Mouse (Mus musculus) right cerebral cortex, postnatal 36 days (tissue): ENCODE data around the gene Dagla.

ENCODE experiments used
- DNase-seq, 2 experiments: peaks; one replicate each; pipeline ENCODE4 v3.0.0; 2022; ENCODE audit warnings: low spot score in 2 of 2, mixed read lengths in 1 of 2

Dagla gene

DNA sequence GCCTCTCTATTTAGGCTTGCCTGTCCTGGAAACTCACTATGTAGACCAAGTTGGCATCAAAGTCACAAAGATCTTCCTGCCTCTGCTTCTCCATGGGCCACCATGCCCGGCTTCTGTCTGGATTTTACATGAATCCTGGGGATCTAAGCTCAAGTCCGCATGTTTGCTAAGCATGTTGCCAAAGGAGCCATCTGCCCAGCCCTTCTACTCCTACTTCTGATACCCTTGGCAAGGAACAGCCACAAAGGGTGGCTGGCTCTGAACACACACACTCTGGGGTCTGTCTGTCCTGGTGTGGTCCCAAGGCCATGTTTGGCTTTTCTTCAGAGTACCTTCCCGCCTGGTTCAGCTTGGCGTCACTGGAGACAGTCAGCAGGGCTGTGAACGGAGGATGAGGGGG, 2.7 kb upstream of the Dagla start:
- no peak for DNase-seq

DNA sequence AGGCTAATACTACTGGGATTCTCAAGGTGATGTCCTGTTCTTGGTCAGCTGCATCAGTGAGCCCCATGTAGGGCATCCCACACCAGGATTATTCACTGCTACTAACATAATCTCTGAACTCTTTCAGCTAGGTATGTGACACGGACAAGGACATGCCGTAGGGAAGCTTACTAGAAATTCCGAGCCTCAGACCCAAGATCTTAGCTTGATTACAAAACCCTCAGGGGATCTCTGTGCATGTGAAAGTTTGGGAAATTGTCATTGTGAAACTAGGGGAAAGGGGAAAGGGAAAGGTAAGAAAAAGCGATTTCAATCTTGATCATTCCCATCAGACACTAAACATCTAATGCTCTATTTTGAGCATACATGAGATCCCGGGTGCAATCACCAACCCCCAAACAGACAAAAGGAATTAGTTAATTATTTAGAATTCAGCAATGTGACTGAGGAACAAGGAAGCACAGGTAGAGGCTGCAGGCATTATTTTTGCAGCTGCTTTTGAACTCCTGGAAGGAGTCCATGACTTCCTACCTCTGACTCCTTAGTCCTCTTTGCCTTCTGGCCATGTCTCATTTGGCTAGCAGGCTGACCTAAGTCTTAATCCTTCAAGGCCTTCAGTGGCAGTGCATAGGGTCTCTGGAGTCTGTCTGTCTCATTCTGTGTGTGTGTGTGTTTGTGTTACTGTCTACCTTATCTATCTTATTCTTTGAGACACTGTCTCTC, 2.0 kb upstream of the Dagla start:
- DNase-seq = no peak

DNA sequence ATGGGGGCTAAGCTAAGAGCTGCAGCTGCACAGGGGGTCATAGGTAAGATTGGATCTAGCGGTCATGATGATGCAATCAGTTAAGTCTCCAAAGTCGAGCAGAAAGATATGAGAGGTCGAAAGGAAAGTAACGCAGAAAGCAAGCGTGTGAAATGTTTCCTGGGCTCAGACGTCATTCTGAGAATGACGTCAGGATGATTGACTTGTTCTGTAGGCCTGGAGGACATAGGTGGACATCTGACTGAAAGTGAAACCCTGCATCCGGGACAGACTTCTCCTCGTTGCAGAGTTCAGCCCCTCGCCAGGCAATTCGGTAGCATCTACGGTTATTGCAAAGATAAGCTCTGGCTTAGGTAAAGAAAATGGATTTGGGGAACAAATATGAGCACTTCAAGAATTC, 963 bp upstream of the Dagla start:
- no peak for DNase-seq

DNA sequence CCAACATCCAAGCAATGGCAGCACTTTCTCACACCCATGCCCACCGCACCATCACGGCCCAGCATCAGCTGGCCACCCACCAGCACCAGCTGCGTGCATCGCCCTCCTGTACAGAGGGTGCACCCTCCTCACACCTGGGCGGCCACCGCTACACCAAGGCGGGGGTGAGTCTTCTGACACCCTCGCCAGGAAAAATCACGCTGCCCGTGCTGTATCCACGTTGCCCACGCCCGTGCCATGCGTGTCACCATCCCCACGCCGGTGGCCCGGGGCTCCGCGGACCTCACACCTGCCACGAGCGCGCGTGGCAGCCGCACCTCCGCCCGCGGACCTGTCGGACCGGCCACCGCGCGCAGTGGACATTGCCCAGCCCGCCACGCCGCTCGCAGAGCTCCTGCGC, 282 bp downstream of the Dagla start:
- DNase-seq = no peak

DNA sequence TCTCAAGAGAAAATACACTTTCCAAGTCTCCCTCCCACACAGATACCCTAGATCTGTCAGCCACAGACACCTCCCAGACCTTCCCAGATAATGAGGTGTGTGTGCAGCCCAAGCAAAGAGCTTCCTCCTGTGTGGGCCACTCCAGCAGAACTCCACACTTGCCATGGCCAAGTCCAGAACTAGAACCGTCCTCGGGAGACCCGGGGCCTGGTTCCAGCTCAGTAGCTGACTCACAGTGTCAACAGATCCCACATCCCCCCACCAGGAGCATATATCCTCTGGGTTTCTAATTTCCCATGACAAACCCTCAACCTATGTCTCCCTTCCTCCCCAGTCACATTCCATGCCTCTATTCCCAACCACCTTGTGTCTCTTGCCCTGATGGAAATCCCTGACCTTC, 1.8 kb downstream of the Dagla start:
- no peak for DNase-seq

DNA sequence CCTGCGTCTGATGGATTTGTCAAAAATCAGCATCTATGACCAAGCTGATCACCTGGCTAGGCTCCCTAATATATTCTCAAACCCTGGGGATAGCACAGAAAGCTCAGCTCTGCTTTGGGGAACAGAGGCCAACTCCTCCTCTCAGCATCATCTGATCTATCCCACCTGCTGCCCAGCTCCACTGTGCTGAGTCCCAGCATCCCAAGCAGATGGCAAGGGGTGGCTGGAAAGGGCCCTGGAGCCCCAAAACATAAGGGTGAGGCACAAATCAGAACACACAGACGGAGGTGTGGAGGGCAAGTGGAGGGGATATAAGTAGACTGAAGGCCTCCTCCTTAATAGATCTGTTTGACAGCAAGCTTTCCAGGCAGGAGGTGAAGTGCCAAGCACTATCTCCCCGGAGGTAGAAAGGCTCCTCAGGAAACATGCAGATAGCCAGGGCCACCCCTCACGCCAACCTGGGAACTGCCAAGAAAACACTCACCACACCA, 2.8 kb downstream of the Dagla start:
- no peak for DNase-seq

DNA sequence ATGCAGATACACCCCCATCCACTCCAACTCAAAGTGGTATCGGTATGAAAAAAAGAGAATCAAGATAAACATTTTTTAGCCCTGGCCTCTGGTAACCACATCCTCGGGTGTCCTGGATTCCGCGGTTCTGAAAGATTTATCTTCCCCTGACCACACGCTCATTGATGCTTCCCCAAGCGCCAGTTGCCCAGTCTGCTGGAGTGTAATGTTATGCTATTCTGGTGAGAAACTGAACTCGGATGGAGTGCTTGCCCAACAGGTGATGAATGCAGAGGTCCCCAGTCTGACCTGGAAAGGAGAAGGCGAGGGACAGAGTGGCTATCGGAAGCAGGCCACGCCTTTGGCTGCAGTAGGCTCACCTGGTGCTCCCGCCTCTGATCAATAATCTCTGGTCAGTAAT, 3.4 kb downstream of the Dagla start:
- no peak for DNase-seq

DNA sequence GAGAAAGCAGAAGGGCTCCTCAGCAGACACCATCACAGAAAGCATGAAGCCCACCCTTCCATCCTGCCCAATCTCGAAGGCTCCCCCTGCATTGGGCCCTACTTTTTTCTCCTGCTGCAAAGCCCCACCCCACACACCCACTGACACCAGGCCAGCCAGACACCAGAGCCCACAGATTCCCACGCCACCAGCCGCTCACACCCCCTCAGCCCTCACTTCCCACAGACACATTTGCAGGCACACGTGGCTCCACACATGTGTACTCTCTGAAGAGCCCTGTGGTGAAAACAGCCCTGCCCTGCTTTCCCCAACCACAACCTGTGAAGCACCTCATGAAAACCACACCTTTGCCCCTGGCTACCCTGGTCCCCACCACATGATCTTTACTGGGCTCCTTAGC, 3.9 kb downstream of the Dagla start:
- DNase-seq = peak in 1 of 2 experiments; percentile 62

DNA sequence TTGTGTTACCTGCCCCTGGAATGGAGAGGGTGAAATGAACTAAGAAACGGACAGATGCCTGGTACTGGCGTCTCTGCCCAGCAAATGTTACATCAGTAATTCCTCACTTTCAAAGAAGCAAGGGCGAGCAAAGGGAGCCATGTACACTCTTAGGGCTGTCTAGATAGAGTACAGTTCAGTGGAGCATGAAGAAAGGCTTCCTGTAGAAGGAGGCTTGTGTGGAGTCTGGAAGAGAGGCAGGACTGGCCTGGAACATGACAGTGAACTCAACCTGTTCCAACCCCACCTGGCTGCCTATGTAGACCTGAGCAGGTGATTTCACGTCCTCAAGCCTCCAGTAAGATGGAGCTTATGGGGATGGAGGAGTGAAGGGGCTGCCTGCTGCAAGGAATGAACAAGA, 6.4 kb downstream of the Dagla start:
- DNase-seq = no peak

DNA sequence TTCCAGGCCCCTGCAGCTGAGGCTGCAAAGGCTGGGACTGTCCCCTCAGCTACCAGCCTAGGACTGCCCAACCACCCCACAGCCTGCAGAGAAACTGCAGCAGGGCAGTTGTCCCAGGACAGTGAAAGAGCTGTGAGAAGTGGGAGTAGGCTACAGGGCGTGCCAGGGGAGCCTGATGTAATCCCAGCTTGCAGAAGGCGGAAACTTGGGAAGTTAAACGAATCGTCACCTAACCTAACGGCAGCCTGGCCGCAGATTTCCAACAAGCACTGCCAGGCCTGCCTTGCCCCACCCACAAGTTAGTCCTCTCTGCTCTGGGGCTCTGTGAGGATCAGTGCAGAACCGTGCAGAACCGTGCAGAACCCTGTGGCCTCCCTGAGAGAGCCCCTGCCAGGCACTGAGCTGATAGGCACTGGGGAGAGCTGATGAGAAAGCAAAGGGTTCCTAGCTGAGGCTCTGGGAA, 7.6 kb downstream of the Dagla start:
- DNase-seq = no peak

DNA sequence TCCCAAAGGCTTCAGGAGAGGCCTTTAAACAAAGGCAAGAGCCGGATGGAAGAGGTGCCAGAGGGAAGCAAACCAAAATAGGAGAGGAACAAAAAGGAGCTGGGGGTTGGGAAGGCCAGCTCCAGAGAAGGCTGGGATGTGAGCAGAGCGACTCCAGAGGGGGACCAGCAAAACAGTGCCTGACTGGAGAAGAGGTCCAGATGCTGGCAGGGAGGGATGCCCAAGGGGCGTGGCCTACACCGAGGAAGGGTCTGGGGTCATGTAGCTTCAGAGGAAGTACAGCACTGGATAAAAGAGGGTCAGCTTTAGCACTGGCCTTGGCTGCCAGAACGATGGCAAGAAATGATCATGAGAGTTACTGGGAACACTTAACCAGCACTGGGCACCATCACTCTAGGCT, 8.4 kb downstream of the Dagla start:
- no peak for DNase-seq

DNA sequence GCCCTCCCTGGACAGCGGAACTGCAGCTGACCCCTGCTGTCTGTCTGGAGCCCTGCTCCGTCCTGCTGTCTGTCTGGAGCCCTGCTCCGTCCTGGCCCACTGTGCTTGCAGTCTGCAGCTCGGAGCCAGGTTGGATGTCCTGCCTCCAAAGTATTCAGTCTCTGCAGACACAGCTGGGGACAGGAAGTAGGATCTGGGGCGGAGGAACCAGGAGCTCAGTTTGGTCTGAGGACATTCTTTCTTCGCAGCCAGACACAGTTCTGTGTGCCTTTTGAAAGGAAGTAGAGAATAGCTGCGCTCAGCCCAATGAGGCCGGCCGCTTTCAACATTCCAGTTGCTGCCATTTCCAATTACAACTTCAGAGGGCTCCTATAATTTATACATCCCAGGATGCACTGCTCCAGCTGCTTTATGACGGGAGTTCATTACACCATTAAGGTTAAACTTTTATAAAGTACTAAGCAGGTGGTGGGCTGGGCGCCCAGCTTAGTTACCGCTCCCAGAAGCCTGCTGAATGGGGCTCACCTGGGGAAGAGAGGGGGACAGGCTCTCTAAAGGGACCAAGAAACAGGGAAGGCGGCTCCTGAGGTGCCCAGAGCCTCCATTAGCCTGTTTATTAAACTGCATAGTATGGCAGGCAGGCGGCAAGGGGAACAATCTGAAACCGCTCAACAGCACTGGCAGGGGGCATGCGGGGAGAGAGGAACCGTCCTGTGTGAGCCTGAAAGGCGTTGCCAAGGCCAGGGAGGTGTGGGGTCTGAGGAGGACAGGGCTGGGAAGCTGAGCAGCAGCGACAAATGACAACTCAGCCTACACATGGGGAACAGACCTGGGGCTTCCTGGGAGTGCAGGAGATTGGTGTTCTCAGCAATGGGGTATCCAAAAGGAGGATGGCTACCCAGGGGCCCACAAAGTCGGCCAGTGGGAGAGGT, 9.8 kb downstream of the Dagla start:
- DNase-seq = no peak

DNA sequence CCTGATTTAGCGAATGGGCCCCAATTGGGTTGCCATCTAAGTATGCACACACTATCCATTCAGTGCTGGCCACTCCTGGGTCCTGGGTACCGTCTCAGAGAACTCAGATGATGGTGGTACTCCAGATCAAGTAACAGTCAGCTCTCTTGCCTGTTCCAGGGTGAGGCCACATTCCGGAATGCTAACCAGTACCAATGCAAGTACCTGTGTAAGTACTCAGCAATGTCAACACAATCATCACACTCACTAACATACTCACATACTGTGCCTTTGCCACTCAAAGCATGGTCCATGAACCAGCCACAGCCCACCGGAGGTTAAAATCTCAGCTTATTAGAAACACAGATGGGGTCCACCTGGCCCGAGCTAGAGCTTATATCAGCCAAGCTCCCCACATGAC, 10.7 kb downstream of the Dagla start:
- no peak for DNase-seq

DNA sequence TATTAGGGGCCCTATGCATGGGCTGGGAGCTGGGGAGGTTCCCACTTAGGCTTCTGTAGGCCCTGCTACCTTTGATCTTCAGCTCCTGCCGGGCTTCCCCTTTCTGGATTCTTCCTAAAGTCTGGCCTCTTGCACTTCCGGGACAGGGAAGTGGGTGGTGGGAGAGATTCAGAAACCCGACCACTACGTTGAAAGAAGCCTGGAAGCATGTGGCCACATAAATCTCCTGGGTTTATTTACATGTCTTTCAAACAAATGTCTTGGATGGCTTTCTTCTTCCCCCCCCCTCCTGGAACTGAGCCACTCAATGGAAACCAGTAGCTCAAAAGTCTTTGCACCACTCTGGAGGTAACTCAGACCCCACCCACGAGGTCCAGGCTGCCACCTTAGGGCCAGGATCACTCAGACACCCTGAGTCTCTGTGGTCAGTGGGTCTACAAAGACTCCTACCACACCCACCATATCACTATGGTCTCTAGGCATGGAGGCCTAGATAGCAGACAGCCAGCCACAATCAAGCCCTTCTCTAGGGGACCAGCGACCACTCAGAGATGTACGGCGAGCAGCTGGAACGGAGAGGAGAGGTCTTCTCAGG, 12.7 kb downstream of the Dagla start:
- no peak for DNase-seq

DNA sequence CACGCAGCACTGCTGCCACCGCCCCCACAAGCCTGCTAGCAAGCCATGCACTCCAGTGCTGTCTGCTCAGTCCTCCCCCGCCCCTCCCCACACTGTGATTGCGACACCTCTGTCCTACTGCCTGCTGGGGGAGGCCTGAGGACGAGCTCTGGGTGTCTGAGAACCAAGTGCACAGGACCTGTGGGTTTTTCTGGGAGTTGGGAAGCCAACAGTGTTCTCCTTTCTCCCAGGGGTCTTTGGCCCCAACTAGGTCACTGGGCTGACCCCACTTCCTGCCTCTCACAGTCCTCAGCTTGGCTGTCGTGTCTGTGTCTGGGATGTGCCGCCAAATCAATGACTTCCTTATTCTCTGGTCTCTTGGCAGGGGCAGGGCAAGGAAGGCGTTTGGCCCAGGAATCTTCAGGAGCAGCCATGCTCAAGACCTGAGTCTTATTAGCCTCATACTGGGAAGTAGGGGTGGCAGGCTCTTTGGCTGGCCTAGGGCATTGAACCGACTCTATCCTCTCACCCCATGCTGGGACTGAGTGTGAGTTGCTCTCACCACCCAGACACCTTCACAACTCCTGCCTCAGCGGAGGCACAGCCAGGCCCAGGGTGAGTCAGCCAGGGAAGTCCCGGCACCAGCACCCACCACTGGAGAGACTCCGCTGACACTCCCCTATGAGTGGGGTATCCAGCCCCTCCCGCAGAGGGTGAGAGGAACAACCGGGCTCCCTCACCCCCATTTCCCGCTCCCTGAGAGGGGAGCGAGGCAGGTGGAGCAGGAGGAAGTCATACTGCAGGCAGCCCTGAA, 14.3 kb downstream of the Dagla start:
- DNase-seq = peak; percentile 59 to 78

DNA sequence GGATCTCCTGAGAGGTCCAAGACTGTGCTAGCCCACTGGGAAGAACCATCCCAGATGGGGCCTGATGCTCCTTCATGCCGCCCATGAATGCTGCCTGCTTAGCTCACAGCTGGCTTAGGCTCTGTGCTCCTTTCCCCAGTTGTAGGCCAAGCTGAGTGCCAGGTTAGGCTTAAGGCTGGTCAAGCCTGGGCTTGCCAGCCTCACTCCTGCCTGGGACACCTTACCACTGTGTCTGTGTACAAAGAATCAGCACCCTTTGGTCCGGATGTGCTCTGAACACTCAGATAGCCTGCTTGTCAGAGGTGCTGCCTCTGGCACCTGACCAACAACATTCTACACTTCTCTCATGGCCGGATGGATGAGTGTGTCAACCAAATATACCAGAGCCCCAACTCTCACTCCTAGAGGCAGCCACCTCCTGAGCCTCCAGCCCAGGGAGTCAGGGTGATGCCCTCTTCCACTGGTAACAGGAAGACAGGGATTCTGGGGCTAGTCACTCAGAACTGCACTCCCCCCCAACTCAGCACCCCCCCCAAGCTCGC, 15.0 kb downstream of the Dagla start:
- DNase-seq = no peak

DNA sequence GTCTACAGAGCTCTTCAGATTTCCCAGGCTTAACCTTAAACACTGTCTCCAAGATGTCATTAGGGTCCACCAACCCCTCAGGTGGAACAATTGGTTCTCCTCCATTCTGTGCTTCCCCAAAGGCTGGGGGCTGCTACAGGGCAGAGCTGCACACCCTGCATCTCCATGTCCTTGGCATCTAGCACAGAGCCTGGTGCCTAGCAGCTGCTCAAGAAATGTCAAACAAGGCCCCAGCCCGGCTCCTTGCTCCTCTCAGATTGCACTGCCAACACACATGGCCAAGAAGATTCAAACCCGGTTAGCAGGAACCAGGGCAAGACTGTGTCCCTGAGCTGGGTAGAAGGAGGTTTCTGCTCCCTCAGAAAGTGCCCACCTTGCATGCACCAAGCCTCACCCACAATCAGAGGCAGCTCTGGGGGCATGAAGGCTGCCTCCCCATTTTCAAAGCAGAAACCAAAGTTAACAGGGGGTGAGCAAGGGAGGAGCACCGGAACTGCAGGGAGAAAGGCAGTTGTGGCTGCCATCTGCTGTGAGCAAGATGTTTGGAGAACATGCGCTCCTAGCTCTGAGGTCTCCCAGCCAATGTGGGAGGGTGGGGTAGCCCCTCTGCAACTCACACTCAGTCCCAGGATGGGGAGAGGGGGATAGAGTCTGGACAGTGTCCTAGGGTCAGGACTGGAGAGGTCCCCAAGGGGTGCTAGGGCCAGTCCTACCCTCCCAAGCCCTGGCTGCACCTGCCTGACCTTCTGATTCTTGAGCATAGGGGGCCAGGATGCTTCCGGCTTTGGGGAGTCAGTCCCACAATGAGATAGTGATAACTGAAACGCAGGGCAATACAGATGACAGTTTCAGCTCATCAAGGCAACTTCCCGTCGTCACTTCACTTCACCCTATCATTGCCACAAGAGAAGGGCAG, 16.3 kb downstream of the Dagla start:
- no peak for DNase-seq

DNA sequence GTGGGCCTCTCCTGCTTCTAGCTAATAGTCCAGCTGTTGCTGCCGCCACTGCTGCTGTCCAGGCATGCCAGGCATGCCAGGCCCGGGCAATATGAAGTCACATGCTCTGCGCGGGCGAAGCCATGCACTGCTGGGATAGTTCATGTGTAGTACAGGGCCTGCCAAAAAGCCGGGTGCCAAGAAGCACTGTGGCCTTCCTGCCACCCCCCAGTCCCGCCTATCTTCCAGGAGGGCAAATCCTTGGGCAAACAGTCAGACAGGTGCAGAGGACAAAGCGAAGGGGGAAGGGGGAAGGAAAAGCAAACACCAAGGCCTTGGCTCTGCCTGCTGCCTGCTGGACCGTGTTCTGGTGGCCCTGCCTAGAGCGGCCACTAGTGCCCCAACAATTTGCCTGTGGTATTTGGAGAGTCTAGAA, 18.2 kb downstream of the Dagla start:
- DNase-seq = no peak

DNA sequence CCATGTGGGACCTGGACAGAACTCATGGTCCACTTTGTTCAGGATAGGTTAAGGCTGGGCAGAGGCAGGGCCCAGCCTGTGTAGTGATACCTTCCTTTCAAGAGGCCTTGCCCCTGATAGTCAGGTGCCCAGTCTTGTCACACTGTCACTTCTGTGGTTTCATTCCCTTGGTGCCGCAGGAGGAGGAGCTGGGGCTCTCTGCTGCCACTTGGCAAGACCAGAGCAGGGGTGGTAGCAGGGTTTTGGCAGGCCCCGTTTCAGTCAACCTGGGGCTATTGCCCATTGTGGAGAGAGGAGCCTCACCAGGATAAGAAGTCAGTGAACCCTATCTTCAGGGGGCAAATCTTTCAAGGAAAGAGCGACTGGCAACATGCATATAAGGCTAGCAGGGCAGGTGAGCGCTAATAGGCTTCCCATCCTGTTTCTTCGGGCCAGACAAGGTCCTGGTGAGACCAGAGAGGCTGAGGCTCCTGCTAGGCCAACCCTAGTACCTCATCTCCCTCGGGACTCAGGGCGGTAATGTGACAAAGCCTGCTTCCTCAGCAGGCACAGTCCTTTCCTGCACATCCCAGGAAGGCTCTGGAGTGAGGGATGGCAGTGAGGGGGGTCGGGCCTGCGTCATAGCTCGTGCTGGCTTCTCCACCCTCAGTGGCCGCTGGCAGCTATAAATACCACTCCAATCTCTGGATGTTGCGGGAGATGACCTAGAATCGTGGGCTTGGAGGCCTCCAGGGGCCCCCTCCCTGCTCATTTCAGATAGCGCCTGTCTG, 23.7 kb downstream of the Dagla start:
- DNase-seq = no peak

DNA sequence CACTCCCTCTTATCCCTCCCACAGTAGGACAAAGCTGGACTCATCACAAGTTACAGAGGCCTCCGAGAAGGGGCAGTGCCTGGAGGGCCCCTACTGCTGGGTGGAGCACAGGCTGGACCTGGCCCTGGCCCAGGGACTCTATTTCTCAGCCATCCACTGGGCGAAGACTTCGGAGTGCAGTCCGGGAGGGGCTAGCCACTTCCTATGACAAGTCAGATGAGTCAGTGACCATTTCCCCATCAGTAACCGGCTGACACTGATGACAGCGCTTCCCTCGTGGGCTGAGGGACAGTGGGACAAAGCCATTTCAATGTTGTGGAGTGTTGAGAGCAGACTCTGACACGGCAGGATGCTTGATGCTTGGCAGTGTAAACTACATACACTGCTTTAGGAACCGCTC, 25.0 kb downstream of the Dagla start:
- no peak for DNase-seq
